Mouse (Mus musculus) heart, embryonic 10.5 days (tissue): ENCODE measurements around the gene Vmn1r60. TPM values are rescaled to one million over a fixed set of nuclear protein-coding genes. Genes with fewer than 3 reads are reported as not detected.
"Not testable (repeated sequence)": the region's sequence is repeated elsewhere in the genome, so short reads cannot be mapped to it uniquely, and the experiment has no call there.

Source experiments
- DNase-seq: peaks from one replicate; pipeline ENCODE4 v3.0.0-alpha.2; 2017; ENCODE audit warnings: low spot score
- H3K27ac ChIP-seq: fragments of 300-500 bp; sonication (generic); 2 replicates; pipeline ENCODE4 v1.5.1; 2016; ENCODE audit warnings: mild to moderate bottlenecking
- H3K27me3 ChIP-seq: fragments of 300-500 bp; sonication (generic); 2 replicates; pipeline ENCODE4 v1.6.1; 2016; ENCODE audit warnings: mild to moderate bottlenecking; ENCODE audit not compliant: poor library complexity, insufficient read depth, severe bottlenecking
- H3K36me3 ChIP-seq: fragments of 300-500 bp; sonication (generic); 2 replicates; pipeline ENCODE4 v1.6.1; 2016; ENCODE audit warnings: mild to moderate bottlenecking, moderate library complexity
- H3K4me1 ChIP-seq: fragments of 300-500 bp; sonication (generic); 2 replicates; pipeline ENCODE4 v1.6.1; 2016; ENCODE audit warnings: mild to moderate bottlenecking
- H3K4me3 ChIP-seq: fragments of 300-500 bp; sonication (generic); 2 replicates; pipeline ENCODE4 v1.5.1; 2016; ENCODE audit warnings: mild to moderate bottlenecking, moderate library complexity
- H3K9me3 ChIP-seq: fragments of 300-500 bp; sonication (generic); 2 replicates; pipeline ENCODE4 v1.6.1; 2016; ENCODE audit warnings: mild to moderate bottlenecking, moderate library complexity
- WGBS: fragments of 180-500 bp; shearing (Covaris S2); methylation state at CpG from one replicate; pipeline ENCODE4 v1.1.7; 2016; 5-methylcytosine and 5-hydroxymethylcytosine counted together
- polyA plus RNA-seq: library from polyadenylated mRNA; unstranded; fragments of >200 nt; fragmentation: Nextera tagmentation; extraction: Ambion mirVana; gene quantifications from 2 replicates; pipeline ENCODE4 v1.2.1, GENCODE M21; 2016

Vmn1r60 gene
- not detected in 2 replicates for polyA plus RNA-seq

DNA sequence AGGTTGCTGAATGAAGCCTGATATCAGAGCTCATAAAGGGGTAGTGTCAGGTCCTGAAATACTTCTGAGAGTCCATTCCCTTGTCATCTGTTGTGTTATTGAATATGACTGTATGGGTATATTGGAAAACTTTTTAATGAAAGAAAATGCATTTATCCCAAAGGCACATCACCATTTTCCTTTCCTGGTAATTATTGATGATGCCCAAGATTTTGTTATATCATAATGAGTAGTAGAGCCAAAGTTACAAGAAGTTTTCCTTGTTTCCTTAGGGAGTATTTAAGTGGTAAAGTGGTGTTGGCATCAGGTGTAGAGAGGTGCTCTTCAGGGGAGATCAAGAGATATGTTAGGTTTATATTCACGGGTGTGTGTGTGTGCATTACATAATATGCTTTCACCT is at the start of gene Vmn1r60:
Vmn1r60 (minus strand) TSS at position 101 of the 400 bp plus-strand sequence.
- 69% methylated on average over 1 of the region's 1 CpGs for WGBS
- H3K27ac ChIP-seq, H3K36me3 ChIP-seq, H3K4me1 ChIP-seq, H3K4me3 ChIP-seq, H3K27me3 ChIP-seq, H3K9me3 ChIP-seq, DNase-seq: not testable (repeated sequence)

DNA sequence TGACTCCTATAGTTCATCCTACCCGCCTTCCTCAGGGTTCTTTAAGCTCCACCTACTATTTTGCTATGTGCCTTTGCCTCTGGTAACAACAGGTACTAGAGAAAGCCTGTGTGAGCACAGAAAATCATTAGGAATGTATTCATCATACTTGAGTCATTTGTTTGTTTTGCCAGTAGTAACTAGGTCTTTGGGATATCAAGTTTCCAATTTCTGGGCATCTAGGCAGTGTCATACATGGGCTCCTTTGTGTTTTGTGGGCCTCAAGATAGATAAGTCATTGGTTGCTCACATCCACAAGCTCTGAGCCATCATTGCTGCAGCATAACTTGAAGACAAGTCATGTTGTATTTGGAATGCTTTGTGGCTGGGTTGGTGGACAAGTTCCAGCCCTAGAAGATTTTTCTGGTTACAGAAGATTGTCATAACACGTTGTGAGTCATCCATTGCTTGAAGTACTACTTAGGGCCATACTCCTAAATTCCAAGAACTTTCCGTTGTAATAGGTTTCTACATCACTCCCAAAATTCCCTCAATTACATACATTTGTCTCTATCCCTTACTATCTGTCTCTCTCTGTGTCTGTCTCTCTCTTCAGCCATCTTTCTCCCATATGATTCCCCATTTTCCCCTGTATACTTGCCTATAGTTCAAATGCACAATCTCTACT is 6.2 kb downstream of the Vmn1r60 start:
- not testable (repeated sequence) for H3K27ac ChIP-seq, H3K36me3 ChIP-seq, H3K27me3 ChIP-seq, H3K4me1 ChIP-seq, H3K4me3 ChIP-seq, DNase-seq
- peaks cover 13% of the 10 kb centered on the region; the same call in 1 of the 2 replicates for H3K9me3 ChIP-seq
- WGBS: 51% methylated on average over 3 of the region's 3 CpGs

DNA sequence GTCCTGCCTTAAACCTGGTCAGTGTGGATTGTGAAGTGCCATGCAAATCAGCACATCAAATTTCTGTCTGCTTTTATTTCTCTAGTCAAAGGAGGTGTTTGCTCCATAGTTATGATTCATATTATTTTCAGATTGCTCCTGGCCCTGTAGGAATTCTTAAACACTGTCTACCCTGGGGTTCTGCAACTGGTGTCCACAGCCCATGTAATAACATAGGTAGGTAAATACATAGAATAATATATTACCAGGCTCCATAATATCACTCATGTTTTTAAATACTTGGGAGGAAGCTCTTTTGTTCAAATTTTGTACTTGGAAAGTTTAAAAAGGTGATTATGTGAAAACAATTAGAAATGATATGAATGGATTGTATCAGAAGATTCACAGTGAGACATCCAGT is 53.3 kb downstream of the Vmn1r60 start, which contains the start of gene Vmn2r28:
Vmn2r28 (minus strand) TSS at position 101 of the 400 bp plus-strand sequence.
- not testable (repeated sequence) for H3K27me3 ChIP-seq, H3K27ac ChIP-seq, H3K4me3 ChIP-seq, H3K9me3 ChIP-seq, H3K36me3 ChIP-seq, DNase-seq, H3K4me1 ChIP-seq

Other genes with a start within 250 kb of the Vmn1r60 start
- not detected in 2 replicates for gene Gm5065, start 196.8 kb downstream of the Vmn1r60 start, polyA plus RNA-seq
- not detected in 2 replicates for gene Nlrp2, start 196.3 kb downstream of the Vmn1r60 start, polyA plus RNA-seq
- not detected in 2 replicates for gene Vmn1r58, start 133.9 kb downstream of the Vmn1r60 start, polyA plus RNA-seq
- not detected in 2 replicates for gene Vmn1r59, start 90.5 kb downstream of the Vmn1r60 start, polyA plus RNA-seq
- not detected in 2 replicates for gene Vmn2r28, start 53.4 kb downstream of the Vmn1r60 start, polyA plus RNA-seq
- gene Vmn1r61, start 66.0 kb upstream of the Vmn1r60 start, polyA plus RNA-seq: not detected in 2 replicates
- not detected in 2 replicates for gene Vmn1r62, start 126.3 kb upstream of the Vmn1r60 start, polyA plus RNA-seq